Mouse (Mus musculus) Patski (cell line): Measurements from ENCODE around the gene Mylk3. TPM values are rescaled to one million over a fixed set of nuclear protein-coding genes. Genes with fewer than 3 reads are reported as not detected.

Experiments used
- ATAC-seq: fragments of 100-300 bp; one replicate; pipeline ENCODE4 v1.8.0; 2021
- CTCF ChIA-PET: fragments of 350-600 bp; sonication (Branson Sonifier 250); formaldehyde crosslinking; loops from one replicate; lab custom pipeline; 2022; ENCODE audit warnings: inconsistent platforms; lab: Charles Lee
- POLR2A ChIA-PET: fragments of 350-600 bp; sonication (Branson Sonifier 250); formaldehyde crosslinking; loops from one replicate; lab custom pipeline; 2022; ENCODE audit warnings: antibody characterized with exemption, inconsistent platforms; lab: Charles Lee
- DNase-seq: peaks from one replicate; pipeline ENCODE4 v3.0.0-alpha.2; 2011; ENCODE audit warnings: low read depth, low spot score
- H3K27me3 ChIP-seq: fragments of 371-371 bp; one replicate; pipeline ENCODE4 v1.5.1; 2021
- CTCF ChIP-seq: fragments of 100-300 bp; IDR thresholded peaks from one replicate; pipeline ENCODE4 v1.5.1; 2021
- in situ Hi-C: fragments of 300-500 bp; cut with MboI; formaldehyde crosslinking; loops from 3 replicates; pipeline ENCODE4 v1.11.1; 2018; ENCODE audit warnings: low pct_unique_long_range_greater_than_20kb, mixed read lengths
- polyA plus RNA-seq: library from polyadenylated mRNA; unstranded; gene quantifications from one replicate; pipeline ENCODE4 v1.2.3, GENCODE M21; 2021

The Mylk3 gene
- polyA plus RNA-seq, result not detected

DNA sequence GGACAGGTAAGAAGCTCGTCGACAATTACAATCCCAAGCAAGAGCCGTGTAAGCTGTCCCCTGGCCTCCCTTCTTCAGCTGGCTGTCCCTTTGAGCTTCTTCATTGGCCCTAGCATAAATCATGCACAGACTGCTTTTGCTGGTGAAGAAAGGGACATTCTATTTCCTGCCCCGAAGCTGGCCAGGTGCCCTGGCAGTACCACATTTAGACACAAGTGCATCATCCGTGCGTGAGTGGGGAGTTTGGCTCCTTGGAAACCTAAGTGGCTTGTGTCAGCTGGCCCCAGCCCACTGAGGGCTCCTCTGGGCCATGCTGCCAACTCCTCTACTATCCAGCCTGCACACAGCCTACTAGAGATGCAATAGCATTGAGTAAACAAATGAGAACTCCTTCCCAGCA lies at the start of gene Mylk3:
Gene Mylk3 (minus strand): TSS at position 141 of the 400 bp plus-strand sequence.
- ATAC-seq (no peak), DNase-seq (no peak)
- TF ChIP-seq CTCF, result no peak
- H3K27me3 ChIP-seq, result no peaks in the 10 kb centered on the region
- in situ Hi-C loops, result no loop called here
- ChIA-PET POLR2A (no interaction called here), CTCF (no interaction called here)

DNA sequence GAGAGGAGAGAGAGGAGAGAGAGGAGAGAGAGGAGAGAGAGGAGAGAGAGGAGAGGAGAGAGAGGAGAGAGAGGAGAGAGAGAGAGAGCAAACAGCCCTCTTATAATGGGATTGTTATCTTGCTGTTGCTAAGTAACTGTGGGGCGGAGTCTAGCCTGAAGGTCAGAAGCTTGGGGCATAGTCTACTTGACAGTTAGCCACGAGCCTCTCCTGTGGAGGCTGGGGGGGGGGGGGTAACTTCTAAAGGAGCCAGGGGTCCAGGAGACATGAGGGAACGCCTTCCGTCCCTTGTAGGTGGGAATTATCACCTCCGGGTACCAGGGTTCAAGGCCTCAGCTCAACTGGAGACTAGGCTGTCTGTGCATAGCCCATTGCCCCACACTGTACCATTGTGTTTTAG lies 49.6 kb upstream of the Mylk3 start:
- TF ChIP-seq CTCF, result no peak
- ATAC-seq (no peak), DNase-seq (no peak)
- POLR2A ChIA-PET, result no interaction called here
- CTCF ChIA-PET, result no interaction called here
- in situ Hi-C loops, result no loop called here
- no peaks in the 10 kb centered on the region for H3K27me3 ChIP-seq

DNA sequence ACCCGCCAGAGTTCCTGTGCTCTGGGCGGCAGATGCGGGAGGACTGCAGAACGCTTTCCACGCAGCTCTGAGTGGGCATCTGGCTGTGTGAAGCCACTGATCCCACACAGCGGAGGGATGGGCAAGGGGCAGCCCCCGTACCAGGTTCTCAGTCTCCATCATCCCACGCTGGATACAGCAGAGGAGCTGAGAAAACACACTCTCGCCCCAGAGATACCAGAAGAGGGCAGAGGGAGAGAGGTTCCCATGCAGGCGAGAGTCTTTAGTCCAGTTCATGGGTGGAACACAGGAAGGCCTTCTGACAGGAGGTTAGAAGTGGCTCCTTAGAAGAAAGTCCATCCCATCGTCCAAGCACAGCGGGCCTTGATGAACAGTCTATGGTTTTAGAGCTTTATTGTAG lies 48.7 kb upstream of the Mylk3 start:
- ATAC-seq, result no peak
- in situ Hi-C loops, result no loop called here
- CTCF ChIA-PET, result no interaction called here
- no peaks in the 10 kb centered on the region for H3K27me3 ChIP-seq
- TF ChIP-seq CTCF, result no peak
- POLR2A ChIA-PET, result no interaction called here
- no peak for DNase-seq

DNA sequence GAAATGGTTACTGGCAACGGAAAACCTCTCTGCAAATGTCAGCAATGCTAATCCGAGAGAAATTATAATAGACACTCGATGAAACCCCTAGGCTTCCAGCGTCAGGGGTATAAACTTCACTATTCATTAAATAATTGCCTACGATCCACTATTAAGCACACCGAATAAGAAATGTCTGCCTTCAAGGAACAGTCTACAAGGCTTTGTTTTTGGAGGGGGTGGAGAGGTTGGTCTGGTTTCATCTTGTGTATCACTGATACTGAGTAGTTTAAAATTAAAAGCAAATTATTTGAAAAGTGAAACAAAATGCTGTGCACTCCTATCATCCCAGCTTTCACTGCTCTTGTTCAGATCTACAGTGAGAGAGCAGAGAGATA lies 46.9 kb upstream of the Mylk3 start:
- TF ChIP-seq CTCF, result no peak

DNA sequence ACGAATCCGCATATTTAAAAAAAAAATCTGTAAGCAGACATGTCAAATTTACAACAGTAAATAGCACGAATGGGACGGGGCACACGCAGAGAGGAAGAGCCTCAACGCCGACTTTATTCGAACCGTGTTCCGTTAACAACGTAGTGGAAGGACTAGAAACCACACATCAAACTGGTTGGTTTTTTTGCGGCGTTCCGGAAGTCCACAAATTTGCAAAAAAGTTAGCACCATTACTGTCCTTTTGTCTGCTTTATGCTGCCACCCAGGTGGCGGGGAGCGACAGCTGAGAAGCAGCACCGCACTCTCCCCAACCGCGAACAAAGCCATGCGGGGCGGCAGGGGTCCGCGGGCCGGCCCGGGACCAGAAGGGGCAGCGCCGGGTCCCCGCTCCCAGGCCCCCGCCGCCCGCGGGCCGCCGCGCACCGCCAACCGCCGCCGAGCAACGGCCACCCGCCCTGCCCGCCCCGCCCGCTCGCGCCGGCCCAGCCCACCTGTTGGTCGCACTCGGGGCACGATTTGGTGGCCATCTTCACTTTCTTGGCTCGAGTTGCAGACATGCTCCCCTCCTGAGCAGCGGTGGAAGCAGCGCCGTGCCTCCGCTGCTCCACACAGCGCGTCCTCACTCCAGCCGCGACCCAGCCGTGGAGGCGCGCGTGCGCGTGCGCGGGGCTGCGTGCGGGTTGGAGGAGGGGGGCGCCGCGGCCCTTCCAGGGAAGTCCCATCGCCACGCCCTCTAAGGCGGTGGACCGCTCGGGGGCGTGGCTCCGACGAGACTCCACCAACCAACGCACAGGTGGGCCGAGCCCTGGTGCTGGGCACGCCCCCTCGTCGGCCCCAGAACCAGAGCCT lies 46.2 kb upstream of the Mylk3 start, which contains the start of gene 4921524J17Rik:
Gene 4921524J17Rik (minus strand): TSS at position 666 of the 849 bp plus-strand sequence.
- DNase-seq (no peak), ATAC-seq (peak; percentile 88)
- in situ Hi-C loops, result no loop called here
- H3K27me3 ChIP-seq, result no peaks in the 10 kb centered on the region
- TF ChIP-seq CTCF, result no peak
- CTCF ChIA-PET, result no interaction called here
- POLR2A ChIA-PET, result no interaction called here

More for the DNA sequence above, 46.9 kb upstream of the Mylk3 start:
- CTCF ChIA-PET, result no interaction called here
- ATAC-seq, result no peak
- in situ Hi-C loops, result no loop called here
- DNase-seq, result no peak
- POLR2A ChIA-PET, result no interaction called here
- no peaks in the 10 kb centered on the region for H3K27me3 ChIP-seq

DNA sequence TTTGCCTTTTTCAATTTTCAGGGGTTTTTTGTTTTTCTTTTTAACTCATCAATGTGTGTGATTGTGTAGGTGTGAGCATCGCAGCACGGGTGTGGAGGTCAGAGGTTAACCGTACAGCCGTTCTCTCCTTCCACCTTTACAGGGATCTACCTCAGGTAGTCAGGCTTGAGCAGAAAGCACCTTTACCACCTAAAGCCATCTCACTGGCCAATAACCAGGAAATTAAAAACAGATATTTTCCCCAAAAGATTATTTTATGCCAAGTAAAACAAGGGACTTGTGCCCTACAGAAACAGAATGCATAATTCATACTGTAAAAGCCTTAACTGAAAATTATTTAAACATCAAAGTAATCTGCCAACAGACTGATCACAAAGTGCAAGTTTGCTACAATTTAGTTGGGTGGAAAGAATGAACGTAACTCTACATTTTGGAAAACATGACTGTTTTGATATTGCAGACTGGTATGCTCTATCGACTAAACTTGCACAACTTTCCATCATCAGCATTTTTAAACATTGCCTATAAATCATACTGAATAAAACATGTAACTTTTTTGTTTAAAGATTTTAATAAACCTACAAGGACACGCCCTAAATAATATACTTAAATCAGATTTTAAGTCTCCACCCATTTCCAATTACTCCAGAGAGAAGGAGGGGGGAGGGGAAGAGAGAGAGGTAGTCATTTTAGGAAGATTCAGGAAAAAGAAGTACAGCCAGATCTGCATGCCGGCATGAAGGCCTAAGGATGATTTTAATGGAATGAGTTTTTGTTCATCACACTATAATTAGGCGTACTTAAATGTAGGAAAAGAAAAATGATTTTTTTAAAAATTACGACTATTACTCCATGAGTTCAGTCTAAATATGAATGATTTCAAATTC lies 45.4 kb upstream of the Mylk3 start:
- no peak for TF ChIP-seq CTCF
- POLR2A ChIA-PET, result interaction anchor here (0.7 kb wide), 1 partner anchor 1487 kb away, joined by 4 read pairs; no protein-coding TSS in a partner anchor
- ATAC-seq, result no peak

DNA sequence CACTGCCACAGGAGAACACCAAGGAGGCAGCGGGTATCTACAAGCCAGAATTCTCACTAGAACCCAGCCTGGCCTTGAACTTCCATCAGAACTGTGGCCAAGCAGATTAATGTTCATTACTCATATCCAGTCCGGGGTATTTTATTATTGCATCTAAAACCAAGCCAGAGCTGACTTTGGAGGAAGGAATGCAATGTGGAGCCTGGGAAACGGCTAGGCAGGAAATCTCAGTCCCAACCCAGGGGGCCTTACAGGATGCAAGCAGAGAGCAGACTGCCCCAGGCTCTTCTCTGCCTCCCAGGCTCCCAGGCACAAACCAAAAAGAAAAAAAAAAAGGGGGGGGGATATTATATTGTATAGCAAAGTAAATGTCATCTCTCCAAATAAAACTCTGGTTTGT lies 44.7 kb upstream of the Mylk3 start:
- H3K27me3 ChIP-seq, result no peaks in the 10 kb centered on the region
- TF ChIP-seq CTCF, result no peak
- ChIA-PET POLR2A (interaction anchor here (0.7 kb wide), 1 partner anchor 1486 kb away, joined by 4 read pairs; no protein-coding TSS in a partner anchor), CTCF (no interaction called here)
- ATAC-seq, result peak; percentile 36
- no peak for DNase-seq
- in situ Hi-C loops, result no loop called here

More for the DNA sequence above, 45.4 kb upstream of the Mylk3 start:
- H3K27me3 ChIP-seq, result no peaks in the 10 kb centered on the region
- in situ Hi-C loops, result no loop called here
- no peak for DNase-seq
- CTCF ChIA-PET, result no interaction called here

DNA sequence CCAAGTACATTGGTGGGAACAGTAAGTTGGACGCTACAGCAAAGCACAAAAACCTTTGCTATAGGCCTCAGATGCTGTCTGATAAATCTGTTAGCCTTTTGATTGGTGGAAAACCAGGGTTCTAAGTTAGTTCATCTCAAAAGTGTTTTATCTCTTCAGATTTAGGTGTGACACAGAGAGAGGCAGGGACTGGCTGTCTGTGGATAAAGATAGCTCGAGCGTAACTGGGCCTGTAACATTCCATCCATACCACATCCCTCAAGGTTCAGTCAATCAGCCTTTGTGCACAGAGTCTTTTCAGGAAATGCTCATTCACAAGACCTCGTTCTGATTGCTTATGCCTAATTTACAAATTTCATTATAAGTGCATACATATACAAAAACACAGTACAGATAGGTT lies 43.1 kb upstream of the Mylk3 start:
- TF ChIP-seq CTCF, result no peak
- ChIA-PET POLR2A (no interaction called here), CTCF (interaction anchor here (1.4 kb wide), 1 partner anchor 118 kb away, joined by 3 read pairs; no protein-coding TSS in a partner anchor)
- in situ Hi-C loops, result no loop called here
- ATAC-seq (no peak), DNase-seq (no peak)
- H3K27me3 ChIP-seq, result no peaks in the 10 kb centered on the region

DNA sequence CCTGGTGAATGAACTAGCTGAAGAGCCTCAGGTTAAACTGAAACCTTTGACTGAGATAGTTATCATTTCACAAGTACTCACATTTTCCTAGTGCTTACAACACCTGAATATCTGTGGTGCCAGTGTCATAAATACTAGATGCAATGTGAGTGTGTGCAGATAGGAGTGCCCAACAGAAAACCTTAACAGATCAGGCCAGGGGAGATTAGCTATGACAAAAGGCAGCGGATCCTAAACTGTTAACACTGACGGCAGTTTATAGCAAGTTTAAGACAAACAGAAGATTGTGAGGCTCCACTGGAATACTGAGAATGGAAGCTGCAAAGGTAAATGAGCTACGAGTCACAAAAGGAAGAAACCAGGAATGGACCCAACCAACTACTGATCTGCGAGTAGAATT lies 40.9 kb upstream of the Mylk3 start:
- ATAC-seq (no peak), DNase-seq (no peak)
- TF ChIP-seq CTCF, result no peak
- ChIA-PET CTCF (interaction anchor here (1.2 kb wide), 1 partner anchor 30 kb away, joined by 3 read pairs; no protein-coding TSS in a partner anchor), POLR2A (interaction anchor here (0.6 kb wide), 1 partner anchor 131 kb away, joined by 3 read pairs; no protein-coding TSS in a partner anchor)
- H3K27me3 ChIP-seq, result no peaks in the 10 kb centered on the region
- in situ Hi-C loops, result no loop called here

DNA sequence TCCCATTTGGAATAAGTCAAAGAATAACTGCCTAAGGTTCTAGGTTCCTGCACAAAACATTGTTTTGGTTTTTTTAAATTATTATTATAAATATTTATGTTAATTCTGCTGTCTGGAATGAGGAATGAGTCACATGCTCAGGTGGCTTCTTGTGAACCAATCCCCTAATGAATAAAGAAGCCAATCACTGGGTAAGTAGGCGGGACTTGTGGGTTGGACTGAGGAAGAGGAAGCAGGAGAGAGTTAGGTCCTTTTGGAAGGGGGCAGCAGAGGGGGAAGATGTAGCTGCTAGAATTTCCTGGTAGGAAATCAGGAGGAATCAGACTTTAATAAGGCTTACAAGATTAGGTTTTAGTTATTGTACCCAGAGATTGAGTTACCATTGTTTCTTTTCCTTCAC lies 35.2 kb upstream of the Mylk3 start:
- ATAC-seq, result no peak
- CTCF ChIA-PET, result no interaction called here
- TF ChIP-seq CTCF, result no peak
- no peak for DNase-seq
- in situ Hi-C loops, result no loop called here
- H3K27me3 ChIP-seq, result no peaks in the 10 kb centered on the region
- POLR2A ChIA-PET, result no interaction called here
